ENCODE assay signal across 18 mouse cellular contexts in the genomic region with DNA sequence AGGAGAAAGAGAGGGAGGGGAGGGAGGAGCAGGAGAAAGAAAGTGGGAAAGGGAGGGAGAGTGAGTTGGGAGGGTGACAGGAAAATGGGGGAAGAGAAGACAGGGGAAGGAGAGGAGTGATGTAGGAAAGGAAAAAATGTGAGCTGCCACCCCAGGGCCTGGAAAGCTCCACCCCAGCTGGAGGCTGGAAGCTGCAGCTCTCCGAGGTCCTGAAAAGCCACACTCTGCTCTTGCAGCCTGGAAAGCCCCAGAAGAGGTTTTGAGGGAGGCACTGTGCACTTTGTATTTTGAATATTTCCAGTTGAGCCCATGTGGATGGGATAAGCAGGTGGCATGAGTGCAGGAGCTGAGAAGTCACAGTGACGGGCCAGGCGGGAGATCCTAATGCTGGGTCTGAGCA.
DNase-seq lines count a peak whose midpoint lies in the region; ATAC-seq lines count a peak whose summit lies in the region.
"Had no signal": no experiment of that assay in that cellular context is flagged by ENCODE, and none has a peak within 500 bp of the region (broad histone marks: within the 10 kb centered on the region; RNA-seq: fewer than 3 reads in every experiment).

No protein-coding gene starts in this region.

- H3K27ac ChIP-seq in midbrain, embryonic 14.5 days (replicated peaks; ENCODE audit: low read depth, low read length): no peak overlapping the region
- no peak overlapping the region for H3K27ac ChIP-seq in midbrain, embryonic 13.5 days
- no peak overlapping the region for H3K27ac ChIP-seq in embryonic facial prominence, embryonic 14.5 days (replicated peaks; ENCODE audit: low read depth, low read length)
- H3K27ac ChIP-seq: forebrain, embryonic 12.5 days; gastrocnemius, adult 2 months; hindbrain, embryonic 15.5 days; limb, embryonic 15.5 days had no signal

- DNase-seq in heart, postnatal 10 days: peak; percentile 5 to 20
- no peak for DNase-seq in heart, adult 11 months
- DNase-seq in midbrain, embryonic 14.5 days: peak; percentile 16
- DNase-seq in embryonic facial prominence, embryonic 14.5 days (ENCODE audit: low spot score): peak; percentile 57
- DNase-seq in testis, postnatal 14 days (ENCODE audit: low spot score): peak; percentile 11
- no peak for DNase-seq in cerebellum, adult 8-10 months
- no peak for DNase-seq in urinary bladder, adult 2 months (ENCODE audit: low spot score)
- DNase-seq: cerebellum, adult 11 months; gastrocnemius, adult 2 months; layer of hippocampus, postnatal 36 days; lung, adult 2 months; right cerebral cortex, postnatal 14 days had no signal

- H3K9ac ChIP-seq in midbrain, embryonic 14.5 days (replicated peaks; ENCODE audit: low read length): no peak overlapping the region
- H3K9ac ChIP-seq in midbrain, embryonic 13.5 days (replicated peaks): no peak overlapping the region
- H3K9ac ChIP-seq in embryonic facial prominence, embryonic 14.5 days (ENCODE audit: low read depth, low read length): no peak overlapping the region
- H3K9ac ChIP-seq: forebrain, embryonic 12.5 days; heart, embryonic 12.5 days; hindbrain, embryonic 15.5 days; limb, embryonic 15.5 days had no signal

- 17% methylated on average over 3 of the region's 3 CpGs for WGBS in midbrain, embryonic 14.5 days
- 18% methylated on average over 3 of the region's 3 CpGs for WGBS in midbrain, embryonic 13.5 days
- 17% methylated on average over 3 of the region's 3 CpGs for WGBS in embryonic facial prominence, embryonic 14.5 days

- H3K36me3 ChIP-seq in midbrain, embryonic 14.5 days (ENCODE audit: control insufficient read depth, insufficient read depth, low read length): no peaks in the 10 kb centered on the region
- no peaks in the 10 kb centered on the region for H3K36me3 ChIP-seq in midbrain, embryonic 13.5 days
- H3K36me3 ChIP-seq in embryonic facial prominence, embryonic 14.5 days (ENCODE audit: control insufficient read depth, insufficient read depth, low read length): no peaks in the 10 kb centered on the region
- H3K36me3 ChIP-seq: forebrain, embryonic 12.5 days; heart, embryonic 12.5 days; hindbrain, embryonic 15.5 days; limb, embryonic 15.5 days had no signal

- no peaks in the 10 kb centered on the region for H3K4me1 ChIP-seq in midbrain, embryonic 14.5 days (ENCODE audit: control insufficient read depth, insufficient read depth, low read length)
- H3K4me1 ChIP-seq in midbrain, embryonic 13.5 days (replicated peaks): no peaks in the 10 kb centered on the region
- H3K4me1 ChIP-seq in embryonic facial prominence, embryonic 14.5 days (ENCODE audit: control insufficient read depth, insufficient read depth, low read length): no peaks in the 10 kb centered on the region
- H3K4me1 ChIP-seq: forebrain, embryonic 12.5 days; heart, embryonic 12.5 days; hindbrain, embryonic 15.5 days; limb, embryonic 15.5 days had no signal

- no peak for ATAC-seq in midbrain, embryonic 14.5 days (ENCODE audit: low FRiP score, low TSS enrichment)
- no peak for ATAC-seq in midbrain, embryonic 13.5 days
- no peak for ATAC-seq in embryonic facial prominence, embryonic 14.5 days (ENCODE audit: low read depth)
- ATAC-seq: midbrain, embryonic 16.5 days had no signal

- no peak overlapping the region for H3K4me3 ChIP-seq in midbrain, embryonic 14.5 days (replicated peaks; ENCODE audit: low read depth, low read length)
- H3K4me3 ChIP-seq in midbrain, embryonic 13.5 days (replicated peaks): no peak overlapping the region
- H3K4me3 ChIP-seq in embryonic facial prominence, embryonic 14.5 days (ENCODE audit: low read depth, low read length): no peak overlapping the region
- H3K4me3 ChIP-seq: forebrain, embryonic 12.5 days; gastrocnemius, adult 2 months; heart, embryonic 12.5 days; hindbrain, embryonic 15.5 days; limb, embryonic 15.5 days had no signal

- H3K27me3 ChIP-seq in midbrain, embryonic 14.5 days (ENCODE audit: control insufficient read depth, insufficient read depth, low read length): no peaks in the 10 kb centered on the region
- no peaks in the 10 kb centered on the region for H3K27me3 ChIP-seq in midbrain, embryonic 13.5 days
- no peaks in the 10 kb centered on the region for H3K27me3 ChIP-seq in embryonic facial prominence, embryonic 14.5 days (replicated peaks; ENCODE audit: control insufficient read depth, insufficient read depth, low read length)
- H3K27me3 ChIP-seq: forebrain, embryonic 12.5 days; heart, embryonic 12.5 days; hindbrain, embryonic 15.5 days; limb, embryonic 15.5 days had no signal

- no peak overlapping the region for H3K4me2 ChIP-seq in midbrain, embryonic 14.5 days (ENCODE audit: low read length)
- no peak overlapping the region for H3K4me2 ChIP-seq in midbrain, embryonic 13.5 days (replicated peaks)
- H3K4me2 ChIP-seq in embryonic facial prominence, embryonic 14.5 days (ENCODE audit: low read depth, low read length): no peak overlapping the region
- H3K4me2 ChIP-seq: forebrain, embryonic 12.5 days; heart, embryonic 12.5 days; hindbrain, embryonic 15.5 days; limb, embryonic 15.5 days had no signal

- intact Hi-C loops in heart, postnatal 10 days (cut with DNase I): no loop called here

- no peaks in the 10 kb centered on the region for H3K9me3 ChIP-seq in midbrain, embryonic 14.5 days (ENCODE audit: control insufficient read depth, low read length)
- H3K9me3 ChIP-seq in midbrain, embryonic 13.5 days: no peaks in the 10 kb centered on the region
- no peaks in the 10 kb centered on the region for H3K9me3 ChIP-seq in embryonic facial prominence, embryonic 14.5 days (ENCODE audit: control insufficient read depth, low read length)
- H3K9me3 ChIP-seq: forebrain, embryonic 12.5 days; heart, embryonic 12.5 days; hindbrain, embryonic 15.5 days; limb, embryonic 15.5 days had no signal

Comparison
In these comparisons a context has a peak if more than half of its experiments do, and no peak if none do; other contexts are left out.
1. DNase-seq: peak in heart, postnatal 10 days (2 of 2), midbrain, embryonic 14.5 days (single experiment), embryonic facial prominence, embryonic 14.5 days (single experiment) and testis, postnatal 14 days (single experiment); none in heart, adult 11 months (single experiment), cerebellum, adult 8-10 months (single experiment) and urinary bladder, adult 2 months (single experiment).